Mouse (Mus musculus): ENCODE measurements around the gene Matn4. TPM values are rescaled to one million over a fixed set of nuclear protein-coding genes. Genes with fewer than 3 reads are reported as not detected.

Matn4 gene
- polyA plus RNA-seq, 1 experiment = 3.1 TPM

GRCm38 (mm10) chr2:164382971-164383370 lies 22.0 kb downstream of the Matn4 start:
- H3K4me3 ChIP-seq (ENCODE audit: insufficient read depth, low read length) = no peak overlapping the region
- TF ChIP-seq CTCF (IDR thresholded peaks at IDR 0.05; ENCODE audit: borderline replicate concordance, insufficient read depth, low read length) (no peak), POLR2A (IDR thresholded peaks at IDR 0.05; ENCODE audit: low read depth, low read length) (no peak)
- no peak overlapping the region for H3K27ac ChIP-seq (ENCODE audit: insufficient read depth, low read length)
- H3K4me1 ChIP-seq (ENCODE audit: control insufficient read depth, insufficient read depth, low read length) = peaks cover 6% of the 10 kb centered on the region

GRCm38 (mm10) chr2:164381726-164382125 lies 23.2 kb downstream of the Matn4 start:
- Histone ChIP-seq H3K4me1 (ENCODE audit: control insufficient read depth, insufficient read depth, low read length) (peaks cover 6% of the 10 kb centered on the region), H3K4me3 (ENCODE audit: insufficient read depth, low read length) (no peak overlapping the region), H3K27ac (ENCODE audit: insufficient read depth, low read length) (no peak overlapping the region)
- no peak for TF ChIP-seq POLR2A (IDR thresholded peaks at IDR 0.05; ENCODE audit: low read depth, low read length)
- TF ChIP-seq CTCF (IDR thresholded peaks at IDR 0.05; ENCODE audit: borderline replicate concordance, insufficient read depth, low read length) = no peak

- Histone ChIP-seq H3K27ac (ENCODE audit: insufficient read depth, low read length) (no peak overlapping the region), H3K4me1 (ENCODE audit: control insufficient read depth, insufficient read depth, low read length) (no peaks in the 10 kb centered on the region), H3K4me3 (ENCODE audit: insufficient read depth, low read length) (no peak overlapping the region)
- no peak for TF ChIP-seq CTCF (IDR thresholded peaks at IDR 0.05; ENCODE audit: borderline replicate concordance, insufficient read depth, low read length)
- TF ChIP-seq POLR2A (IDR thresholded peaks at IDR 0.05; ENCODE audit: low read depth, low read length) = no peak
Measured at GRCm38 (mm10) chr2:164377478-164378426, 27.2 kb downstream of the Matn4 start.

GRCm38 (mm10) chr2:164373187-164373586 lies 31.8 kb downstream of the Matn4 start:
- no peak overlapping the region for H3K27ac ChIP-seq (ENCODE audit: insufficient read depth, low read length)
- H3K4me1 ChIP-seq (ENCODE audit: control insufficient read depth, insufficient read depth, low read length) = peaks cover 2% of the 10 kb centered on the region; the same call in 1 of the 2 replicates
- no peak for TF ChIP-seq POLR2A (IDR thresholded peaks at IDR 0.05; ENCODE audit: low read depth, low read length)
- no peak for TF ChIP-seq CTCF (IDR thresholded peaks at IDR 0.05; ENCODE audit: borderline replicate concordance, insufficient read depth, low read length)

GRCm38 (mm10) chr2:164372408-164373053 lies 32.4 kb downstream of the Matn4 start:
- Histone ChIP-seq H3K4me1 (ENCODE audit: control insufficient read depth, insufficient read depth, low read length) (peaks cover 2% of the 10 kb centered on the region; the same call in 1 of the 2 replicates), H3K27ac (ENCODE audit: insufficient read depth, low read length) (no peak overlapping the region), H3K4me3 (ENCODE audit: insufficient read depth, low read length) (no peak overlapping the region)
- TF ChIP-seq CTCF (IDR thresholded peaks at IDR 0.05; ENCODE audit: borderline replicate concordance, insufficient read depth, low read length) (no peak), POLR2A (IDR thresholded peaks at IDR 0.05; ENCODE audit: low read depth, low read length) (no peak)

More at GRCm38 (mm10) chr2:164373187-164373586, 31.8 kb downstream of the Matn4 start:
- no peak overlapping the region for H3K4me3 ChIP-seq (ENCODE audit: insufficient read depth, low read length)

GRCm38 (mm10) chr2:164371371-164371770 lies 33.6 kb downstream of the Matn4 start:
- H3K4me1 ChIP-seq (ENCODE audit: control insufficient read depth, insufficient read depth, low read length) = peaks cover 2% of the 10 kb centered on the region; the same call in 1 of the 2 replicates
- no peak for TF ChIP-seq CTCF (IDR thresholded peaks at IDR 0.05; ENCODE audit: borderline replicate concordance, insufficient read depth, low read length)
- TF ChIP-seq POLR2A (IDR thresholded peaks at IDR 0.05; ENCODE audit: low read depth, low read length) = no peak
- H3K27ac ChIP-seq (ENCODE audit: insufficient read depth, low read length) = peak overlapping the region; percentile 69; the same call in 1 of the 2 replicates
- H3K4me3 ChIP-seq (ENCODE audit: insufficient read depth, low read length) = no peak overlapping the region

GRCm38 (mm10) chr2:164368620-164369105 lies 36.3 kb downstream of the Matn4 start:
- Histone ChIP-seq H3K27ac (ENCODE audit: insufficient read depth, low read length) (no peak overlapping the region), H3K4me3 (ENCODE audit: insufficient read depth, low read length) (no peak overlapping the region), H3K4me1 (ENCODE audit: control insufficient read depth, insufficient read depth, low read length) (peaks cover 2% of the 10 kb centered on the region; the same call in 1 of the 2 replicates)
- no peak for TF ChIP-seq POLR2A (IDR thresholded peaks at IDR 0.05; ENCODE audit: low read depth, low read length)
- TF ChIP-seq CTCF (IDR thresholded peaks at IDR 0.05; ENCODE audit: borderline replicate concordance, insufficient read depth, low read length) = no peak

- Histone ChIP-seq H3K4me3 (ENCODE audit: insufficient read depth, low read length) (no peak overlapping the region), H3K27ac (ENCODE audit: insufficient read depth, low read length) (no peak overlapping the region), H3K4me1 (ENCODE audit: control insufficient read depth, insufficient read depth, low read length) (peaks cover 2% of the 10 kb centered on the region; the same call in 1 of the 2 replicates)
- TF ChIP-seq POLR2A (IDR thresholded peaks at IDR 0.05; ENCODE audit: low read depth, low read length) (no peak), CTCF (IDR thresholded peaks at IDR 0.05; ENCODE audit: borderline replicate concordance, insufficient read depth, low read length) (no peak)
Measured at GRCm38 (mm10) chr2:164366947-164367346, 38.0 kb downstream of the Matn4 start.

GRCm38 (mm10) chr2:164360974-164361657 lies 43.8 kb downstream of the Matn4 start:
- H3K4me3 ChIP-seq (ENCODE audit: insufficient read depth, low read length) = no peak overlapping the region
- no peak overlapping the region for H3K27ac ChIP-seq (ENCODE audit: insufficient read depth, low read length)
- no peaks in the 10 kb centered on the region; the same call in 1 of the 2 replicates for H3K4me1 ChIP-seq (ENCODE audit: control insufficient read depth, insufficient read depth, low read length)
- TF ChIP-seq CTCF (IDR thresholded peaks at IDR 0.05; ENCODE audit: borderline replicate concordance, insufficient read depth, low read length) (no peak), POLR2A (IDR thresholded peaks at IDR 0.05; ENCODE audit: low read depth, low read length) (no peak)
